Mouse (Mus musculus) inflammation-experienced regulatory T-cells, adult 16 weeks (primary cell): ENCODE measurements around the gene Tigd4. TPM values are rescaled to one million over a fixed set of nuclear protein-coding genes. Genes with fewer than 3 reads are reported as not detected.

Experiments
- polyA plus RNA-seq: library from polyadenylated mRNA; unstranded; fragments of 100-300 nt; shearing (Covaris generic); gene quantifications from one replicate; pipeline ENCODE4 v1.2.1, GENCODE M21; 2017

Tigd4 gene
- polyA plus RNA-seq = not detected

DNA sequence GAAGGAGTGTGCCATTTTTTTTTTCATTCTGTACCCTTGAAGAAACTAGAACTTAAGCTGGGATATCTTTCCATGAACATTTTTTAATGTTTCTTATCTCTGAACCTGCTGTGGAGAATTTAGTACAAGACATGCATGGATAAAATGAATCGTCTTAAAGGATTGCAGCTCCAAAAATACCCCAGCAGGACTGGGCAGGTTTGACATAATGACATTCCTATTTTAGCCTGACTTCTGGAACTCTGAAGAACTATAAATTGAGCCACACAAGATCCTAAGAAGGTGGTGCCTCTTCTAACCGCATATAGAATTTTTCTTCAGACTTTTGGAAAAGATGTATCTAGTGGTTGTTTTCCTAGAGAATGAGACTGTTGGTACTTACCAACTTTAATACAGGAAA lies at the start of gene Tigd4:
TSS of gene Tigd4 (plus strand) at position 301 of the 400 bp plus-strand sequence.

GRCm38 (mm10) chr3:84582023-84582912 lies 11.1 kb upstream of the Tigd4 start, which contains the start of gene Arfip1:
Arfip1 (minus strand) TSS chr3:84582625.

Other genes with a start within 250 kb of the Tigd4 start
- gene Fhdc1, start 113.1 kb upstream of the Tigd4 start, polyA plus RNA-seq = 7.9 TPM
- 71.5 TPM for gene Arfip1, start 10.9 kb upstream of the Tigd4 start, polyA plus RNA-seq
- gene Tmem154, start 72.6 kb downstream of the Tigd4 start, polyA plus RNA-seq = 174 TPM
- gene Fbxw7, start 221.7 kb downstream of the Tigd4 start, polyA plus RNA-seq = 4.9 TPM